Mouse (Mus musculus): ENCODE measurements around the gene Ppp1r15a. TPM values are rescaled to one million over a fixed set of nuclear protein-coding genes. Genes with fewer than 3 reads are reported as not detected.
"Not testable (repeated sequence)": the region's sequence is repeated elsewhere in the genome, so short reads cannot be mapped to it uniquely, and the experiment has no call there.

Gene Ppp1r15a
- total and polyA plus RNA-seq, 2 experiments from 2014 or later = 23.8 to 23.9 TPM

DNA sequence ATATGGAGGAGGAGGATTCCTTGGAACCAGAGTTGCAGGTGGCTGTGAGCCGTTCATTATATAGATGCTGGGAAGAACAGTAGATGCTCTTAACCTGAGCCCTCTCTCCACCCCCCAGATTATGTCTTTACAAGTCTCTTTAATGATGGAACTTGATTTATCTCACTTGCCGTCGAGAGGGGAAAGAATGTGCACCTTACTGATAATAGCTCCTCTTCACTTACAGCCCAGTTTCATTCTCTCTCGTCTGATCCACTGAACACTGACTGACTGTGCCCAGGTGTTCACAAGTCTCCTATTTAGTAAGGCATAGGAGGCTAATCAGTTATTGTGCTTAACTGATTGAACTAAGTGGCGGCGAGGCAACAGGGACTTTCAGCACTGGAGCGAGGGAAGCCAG, 36.5 kb downstream of the Ppp1r15a start:
- 73% methylated on average over 7 of the region's 7 CpGs for WGBS
- Histone ChIP-seq H3K9me3 (ENCODE audit: low read length) (no peaks in the 10 kb centered on the region), H3K36me3 (ENCODE audit: insufficient read depth) (peaks cover 21% of the 10 kb centered on the region), H3K9ac (no peak overlapping the region), H3K4me1 (ENCODE audit: insufficient read depth) (0 out of 2 replicates have a peak, but pooled peaks cover 6% of the 10 kb centered on the region), H3K4me2 (ENCODE audit: low read depth) (no peak overlapping the region), H3K27me3 (ENCODE audit: insufficient read depth, low read length) (no peaks in the 10 kb centered on the region), H3K27ac (ENCODE audit: low read depth, low read length) (no peak overlapping the region), H3K4me3 (ENCODE audit: low read depth, low read length) (no peak overlapping the region)
- DNase-seq = no peak
- ATAC-seq = no peak
- no peak for TF ChIP-seq CTCF (IDR thresholded peaks at IDR 0.05; ENCODE audit: low read depth)

DNA sequence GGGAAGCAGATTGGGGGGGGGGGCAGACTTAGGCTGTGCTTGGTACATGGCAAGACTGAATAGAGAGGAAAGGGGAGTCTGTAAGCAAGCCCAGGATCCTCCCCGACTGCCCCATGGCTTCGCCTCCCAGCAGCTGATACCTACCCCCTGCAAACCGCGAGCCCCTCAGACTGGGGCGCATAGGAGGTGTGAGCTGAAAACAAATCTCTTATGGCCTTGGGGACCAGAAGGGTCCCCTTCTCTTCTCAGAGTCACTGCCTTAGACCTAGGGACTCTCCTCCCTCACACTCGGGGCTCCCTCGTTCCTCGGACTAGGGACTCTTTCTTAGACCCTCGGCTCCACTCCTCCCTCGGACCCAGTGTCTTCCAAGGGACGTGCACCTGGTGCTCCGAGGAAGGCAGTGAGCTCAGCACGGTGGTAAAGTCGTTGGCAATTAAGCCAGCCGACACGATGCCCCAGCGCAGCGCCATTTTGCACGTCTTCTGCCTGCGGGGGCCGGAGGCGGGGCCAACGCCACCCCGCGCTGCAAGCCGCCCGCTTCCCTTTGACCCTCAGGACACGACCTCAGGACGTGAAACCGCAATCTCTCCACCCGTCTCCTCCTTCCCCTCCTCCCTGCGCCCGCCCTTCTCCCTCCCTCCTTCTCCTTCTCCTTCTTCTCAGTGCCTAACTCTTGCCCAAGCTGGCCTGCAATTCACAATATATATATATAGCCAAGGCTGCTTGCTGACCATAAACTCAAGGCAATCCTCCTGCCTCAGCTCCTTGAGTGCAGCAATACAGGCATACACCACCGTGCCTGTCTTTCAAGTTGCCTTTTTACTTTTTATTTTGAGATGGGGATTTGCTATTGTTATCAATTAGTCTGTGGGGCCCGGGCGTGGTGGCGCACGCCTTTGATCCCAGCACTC, 37.5 kb downstream of the Ppp1r15a start, which contains the start of gene Dhdh:
Gene Dhdh, minus strand, starts transcription at position 513 of the 912 bp plus-strand sequence.
- peak within 1 kb of the TSS; percentile 80 for H3K27ac ChIP-seq (ENCODE audit: low read depth, low read length)
- no peaks in the 10 kb centered on the region for H3K9me3 ChIP-seq (ENCODE audit: low read length)
- H3K4me1 ChIP-seq (ENCODE audit: insufficient read depth) = 0 out of 2 replicates have a peak, but pooled peaks cover 6% of the 10 kb centered on the region
- peak within 1 kb of the TSS; percentile 31 for H3K4me3 ChIP-seq (ENCODE audit: low read depth, low read length)
- peak within 1 kb of the TSS; percentile 48 for H3K4me2 ChIP-seq (ENCODE audit: low read depth)
- ATAC-seq (peak; percentile 69), DNase-seq (no peak)
- no peaks in the 10 kb centered on the region for H3K27me3 ChIP-seq (ENCODE audit: insufficient read depth, low read length)
- 8% methylated on average over 36 of the region's 38 CpGs for WGBS
- H3K36me3 ChIP-seq (ENCODE audit: insufficient read depth) = peaks cover 11% of the 10 kb centered on the region; the same call in 1 of the 2 replicates
- H3K9ac ChIP-seq = peak within 1 kb of the TSS; percentile 50
- TF ChIP-seq CTCF (IDR thresholded peaks at IDR 0.05; ENCODE audit: low read depth) = no peak

- peaks cover 4% of the 10 kb centered on the region; the same call in 1 of the 2 replicates for H3K36me3 ChIP-seq (ENCODE audit: insufficient read depth)
- no peaks in the 10 kb centered on the region for H3K9me3 ChIP-seq (ENCODE audit: low read length)
- no peak for TF ChIP-seq CTCF (IDR thresholded peaks at IDR 0.05; ENCODE audit: low read depth)
- 21% methylated on average over 11 of the region's 11 CpGs for WGBS
- peak overlapping the region; percentile 31 for H3K4me3 ChIP-seq (ENCODE audit: low read depth, low read length)
- H3K4me1 ChIP-seq (ENCODE audit: insufficient read depth) = 0 out of 2 replicates have a peak, but pooled peaks cover 6% of the 10 kb centered on the region
- peak overlapping the region; percentile 50; the same call in 1 of the 2 replicates for H3K9ac ChIP-seq
- peak; percentile 58 for DNase-seq
- H3K27ac ChIP-seq (ENCODE audit: low read depth, low read length) = peak overlapping the region; percentile 80
- no peaks in the 10 kb centered on the region for H3K27me3 ChIP-seq (ENCODE audit: insufficient read depth, low read length)
- H3K4me2 ChIP-seq (ENCODE audit: low read depth) = peak overlapping the region; percentile 48
- peak; percentile 63 for ATAC-seq
Observed at GRCm38 (mm10) chr7:45487861-45488292, 38.2 kb downstream of the Ppp1r15a start.

- no peaks in the 10 kb centered on the region for H3K9me3 ChIP-seq (ENCODE audit: low read length)
- 75% methylated on average over 12 of the region's 12 CpGs for WGBS
- no peak for ATAC-seq
Observed at GRCm38 (mm10) chr7:45486761-45487415, 39.2 kb downstream of the Ppp1r15a start, which contains the start of gene Gm45808. Gm45808 (minus strand) TSS chr7:45486811.

GRCm38 (mm10) chr7:45486158-45486557, 39.9 kb downstream of the Ppp1r15a start:
- DNase-seq (no peak), ATAC-seq (no peak)
- H3K36me3 ChIP-seq (ENCODE audit: insufficient read depth) = no peaks in the 10 kb centered on the region
- WGBS = 79% methylated on average over 7 of the region's 7 CpGs
- H3K27ac ChIP-seq (ENCODE audit: low read depth, low read length) = no peak overlapping the region
- H3K4me1 ChIP-seq (ENCODE audit: insufficient read depth) = 0 out of 2 replicates have a peak, but pooled peaks cover 6% of the 10 kb centered on the region
- no peaks in the 10 kb centered on the region for H3K9me3 ChIP-seq (ENCODE audit: low read length)
- no peak overlapping the region for H3K9ac ChIP-seq
- H3K27me3 ChIP-seq (ENCODE audit: insufficient read depth, low read length) = no peaks in the 10 kb centered on the region
- no peak for TF ChIP-seq CTCF (IDR thresholded peaks at IDR 0.05; ENCODE audit: low read depth)
- no peak overlapping the region for H3K4me3 ChIP-seq (ENCODE audit: low read depth, low read length)
- no peak overlapping the region for H3K4me2 ChIP-seq (ENCODE audit: low read depth)

More at GRCm38 (mm10) chr7:45486761-45487415, 39.2 kb downstream of the Ppp1r15a start, which contains the start of gene Gm45808:
- H3K36me3 ChIP-seq (ENCODE audit: insufficient read depth) = no peaks in the 10 kb centered on the region
- H3K4me2 ChIP-seq (ENCODE audit: low read depth) = 0 out of 2 replicates have a peak within 1 kb of the TSS, but pooled peaks have one; percentile 48
- no peak for TF ChIP-seq CTCF (IDR thresholded peaks at IDR 0.05; ENCODE audit: low read depth)
- no peak within 1 kb of the TSS for H3K4me3 ChIP-seq (ENCODE audit: low read depth, low read length)
- no peaks in the 10 kb centered on the region for H3K27me3 ChIP-seq (ENCODE audit: insufficient read depth, low read length)
- H3K9ac ChIP-seq = peak within 1 kb of the TSS; percentile 50; the same call in 1 of the 2 replicates
- no peak within 1 kb of the TSS for H3K27ac ChIP-seq (ENCODE audit: low read depth, low read length)
- no peak for DNase-seq
- H3K4me1 ChIP-seq (ENCODE audit: insufficient read depth) = 0 out of 2 replicates have a peak, but pooled peaks cover 6% of the 10 kb centered on the region

GRCm38 (mm10) chr7:45484985-45485384, 41.1 kb downstream of the Ppp1r15a start:
- H3K27ac ChIP-seq (ENCODE audit: low read depth, low read length); H3K4me3 ChIP-seq (ENCODE audit: low read depth, low read length); H3K27me3 ChIP-seq (ENCODE audit: insufficient read depth, low read length); H3K4me1 ChIP-seq (ENCODE audit: insufficient read depth); H3K4me2 ChIP-seq (ENCODE audit: low read depth); H3K36me3 ChIP-seq (ENCODE audit: insufficient read depth); H3K9me3 ChIP-seq (ENCODE audit: low read length); H3K9ac ChIP-seq; ATAC-seq; DNase-seq: not testable (repeated sequence)
- 95% methylated on average over 5 of the region's 5 CpGs for WGBS
